Mouse (Mus musculus): ENCODE data around the gene Steap4. TPM values are rescaled to one million over a fixed set of nuclear protein-coding genes. Genes with fewer than 3 reads are reported as not detected.
"Not testable (repeated sequence)": the region's sequence is repeated elsewhere in the genome, so short reads cannot be mapped to it uniquely, and the experiment has no call there.

Steap4 gene
- total and polyA plus RNA-seq, 2 experiments from 2014 or later, result 0.43 to 0.46 TPM

DNA sequence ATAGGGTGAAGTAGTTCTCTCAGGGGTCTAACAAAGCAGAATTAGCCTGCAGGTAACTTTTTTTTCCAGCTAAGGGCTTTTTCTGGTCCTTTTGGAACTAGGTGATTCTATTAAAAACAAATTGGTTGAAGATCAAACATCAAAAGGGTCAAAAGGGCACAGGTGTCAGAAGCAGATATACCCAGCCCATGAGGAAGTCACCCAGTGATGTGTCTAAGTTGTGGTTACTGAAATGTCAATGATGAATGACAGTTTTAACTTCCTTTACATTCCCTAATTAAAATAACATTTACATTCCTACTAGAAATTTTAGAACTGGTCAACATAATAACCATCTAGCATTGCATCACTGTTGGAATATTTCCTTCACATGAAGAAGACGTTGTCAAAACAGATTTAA lies 27.7 kb downstream of the Steap4 start:
- no peaks in the 10 kb centered on the region for H3K9me3 ChIP-seq (ENCODE audit: low read length)
- no peak overlapping the region for H3K27ac ChIP-seq (ENCODE audit: low read depth, low read length)
- TF ChIP-seq CTCF (IDR thresholded peaks at IDR 0.05; ENCODE audit: low read depth), result no peak
- 89% methylated on average over 1 of the region's 1 CpGs for WGBS
- H3K36me3 ChIP-seq (ENCODE audit: insufficient read depth), result no peaks in the 10 kb centered on the region
- H3K4me1 ChIP-seq (ENCODE audit: insufficient read depth), result no peaks in the 10 kb centered on the region
- DNase-seq (no peak), ATAC-seq (no peak)
- H3K4me2 ChIP-seq (ENCODE audit: low read depth), result no peak overlapping the region
- no peak overlapping the region for H3K9ac ChIP-seq
- H3K4me3 ChIP-seq (ENCODE audit: low read depth, low read length), result no peak overlapping the region
- H3K27me3 ChIP-seq (ENCODE audit: insufficient read depth, low read length), result no peaks in the 10 kb centered on the region

GRCm38 (mm10) chr5:7988415-7988814 lies 28.2 kb downstream of the Steap4 start:
- Histone ChIP-seq H3K4me3 (ENCODE audit: low read depth, low read length) (no peak overlapping the region), H3K9me3 (ENCODE audit: low read length) (no peaks in the 10 kb centered on the region), H3K4me2 (ENCODE audit: low read depth) (no peak overlapping the region), H3K27ac (ENCODE audit: low read depth, low read length) (no peak overlapping the region), H3K9ac (no peak overlapping the region), H3K4me1 (ENCODE audit: insufficient read depth) (no peaks in the 10 kb centered on the region), H3K36me3 (ENCODE audit: insufficient read depth) (no peaks in the 10 kb centered on the region), H3K27me3 (ENCODE audit: insufficient read depth, low read length) (no peaks in the 10 kb centered on the region)
- no peak for DNase-seq
- no peak for TF ChIP-seq CTCF (IDR thresholded peaks at IDR 0.05; ENCODE audit: low read depth)
- no peak for ATAC-seq
- WGBS, result 87% methylated on average over 4 of the region's 4 CpGs

DNA sequence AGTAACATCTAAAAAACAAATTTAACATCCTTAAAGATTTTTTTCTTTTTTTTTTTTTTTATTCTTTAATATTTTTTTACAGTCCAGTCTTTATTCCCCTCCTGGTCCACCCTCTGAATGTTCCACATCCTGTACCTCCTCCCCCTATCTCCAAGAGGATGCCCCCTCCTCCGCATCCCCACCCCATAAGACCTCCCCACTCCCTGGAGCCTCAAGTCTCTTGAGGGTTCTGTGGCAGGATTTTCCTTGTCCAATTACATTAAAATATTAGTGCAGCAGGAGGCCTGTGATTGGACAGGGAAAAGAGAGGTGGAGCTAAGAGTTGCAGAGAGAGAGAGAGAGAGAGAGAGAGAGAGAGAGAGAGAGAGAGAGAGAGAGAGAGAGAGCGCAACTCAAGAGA lies 31.4 kb downstream of the Steap4 start:
- not testable (repeated sequence) for H3K4me1 ChIP-seq (ENCODE audit: insufficient read depth); H3K4me3 ChIP-seq (ENCODE audit: low read depth, low read length); ATAC-seq; H3K27me3 ChIP-seq (ENCODE audit: insufficient read depth, low read length); H3K9ac ChIP-seq; H3K9me3 ChIP-seq (ENCODE audit: low read length); H3K4me2 ChIP-seq (ENCODE audit: low read depth); H3K27ac ChIP-seq (ENCODE audit: low read depth, low read length); DNase-seq; H3K36me3 ChIP-seq (ENCODE audit: insufficient read depth)
- WGBS, result 78% methylated on average over 2 of the region's 2 CpGs

- no peak for TF ChIP-seq CTCF (IDR thresholded peaks at IDR 0.05; ENCODE audit: low read depth)
- Histone ChIP-seq H3K36me3 (ENCODE audit: insufficient read depth) (no peaks in the 10 kb centered on the region), H3K27me3 (ENCODE audit: insufficient read depth, low read length) (no peaks in the 10 kb centered on the region), H3K27ac (ENCODE audit: low read depth, low read length) (no peak overlapping the region), H3K4me1 (ENCODE audit: insufficient read depth) (no peaks in the 10 kb centered on the region), H3K4me2 (ENCODE audit: low read depth) (no peak overlapping the region), H3K9ac (no peak overlapping the region), H3K9me3 (ENCODE audit: low read length) (no peaks in the 10 kb centered on the region), H3K4me3 (ENCODE audit: low read depth, low read length) (no peak overlapping the region)
- no peak for ATAC-seq
- WGBS, result 60% methylated on average over 5 of the region's 5 CpGs
- DNase-seq, result no peak
Observed at GRCm38 (mm10) chr5:7993766-7994165, 33.5 kb downstream of the Steap4 start.

DNA sequence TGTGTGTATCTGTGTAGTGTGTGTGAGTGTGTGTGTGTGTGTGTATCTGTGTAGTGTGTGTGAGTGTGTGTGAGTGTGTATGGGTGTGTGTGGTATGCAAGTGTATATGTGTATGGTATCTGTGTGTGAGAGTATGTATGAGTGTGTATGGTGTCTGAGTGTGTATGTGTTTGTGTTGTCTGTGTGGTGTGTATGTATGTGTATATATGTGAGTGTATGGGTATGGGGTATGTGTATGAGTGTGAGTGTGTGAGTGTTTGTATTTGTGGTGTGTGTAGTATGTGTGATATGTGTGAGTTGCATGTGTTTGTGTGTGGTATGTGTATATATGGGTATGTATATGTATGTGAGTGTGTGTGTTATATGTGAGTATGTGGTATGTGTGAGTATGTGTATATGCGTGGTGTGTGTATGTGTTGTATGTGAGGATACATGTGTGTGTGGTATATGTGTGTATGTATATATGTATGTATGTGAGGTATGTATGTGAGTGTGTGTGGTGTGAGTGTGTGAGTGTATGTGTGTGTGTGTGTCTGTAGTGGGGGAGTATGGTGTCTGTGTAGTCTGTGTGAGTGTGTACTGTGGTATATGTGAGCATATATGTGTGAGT lies 35.1 kb downstream of the Steap4 start:
- H3K4me1 ChIP-seq (ENCODE audit: insufficient read depth), result no peaks in the 10 kb centered on the region
- no peaks in the 10 kb centered on the region for H3K36me3 ChIP-seq (ENCODE audit: insufficient read depth)
- WGBS, result 96% methylated on average over 1 of the region's 1 CpGs
- no peaks in the 10 kb centered on the region for H3K9me3 ChIP-seq (ENCODE audit: low read length)
- H3K27me3 ChIP-seq (ENCODE audit: insufficient read depth, low read length), result no peaks in the 10 kb centered on the region
- ATAC-seq (no peak), DNase-seq (no peak)
- no peak overlapping the region for H3K4me3 ChIP-seq (ENCODE audit: low read depth, low read length)
- no peak overlapping the region for H3K27ac ChIP-seq (ENCODE audit: low read depth, low read length)
- no peak overlapping the region for H3K9ac ChIP-seq
- no peak for TF ChIP-seq CTCF (IDR thresholded peaks at IDR 0.05; ENCODE audit: low read depth)
- H3K4me2 ChIP-seq (ENCODE audit: low read depth), result no peak overlapping the region

GRCm38 (mm10) chr5:7996401-7997044 lies 36.3 kb downstream of the Steap4 start:
- Histone ChIP-seq H3K27ac (ENCODE audit: low read depth, low read length) (no peak overlapping the region), H3K4me2 (ENCODE audit: low read depth) (no peak overlapping the region), H3K4me1 (ENCODE audit: insufficient read depth) (no peaks in the 10 kb centered on the region), H3K9me3 (ENCODE audit: low read length) (no peaks in the 10 kb centered on the region), H3K27me3 (ENCODE audit: insufficient read depth, low read length) (no peaks in the 10 kb centered on the region), H3K4me3 (ENCODE audit: low read depth, low read length) (no peak overlapping the region), H3K9ac (no peak overlapping the region), H3K36me3 (ENCODE audit: insufficient read depth) (no peaks in the 10 kb centered on the region)
- peak; percentile 74 for TF ChIP-seq CTCF (IDR thresholded peaks at IDR 0.05; ENCODE audit: low read depth)
- peak; percentile 77 for ATAC-seq
- DNase-seq, result peak; percentile 69
- WGBS, result 54% methylated on average over 8 of the region's 8 CpGs

- H3K36me3 ChIP-seq (ENCODE audit: insufficient read depth), result no peaks in the 10 kb centered on the region
- H3K4me3 ChIP-seq (ENCODE audit: low read depth, low read length), result no peak overlapping the region
- TF ChIP-seq CTCF (IDR thresholded peaks at IDR 0.05; ENCODE audit: low read depth), result no peak
- ATAC-seq (no peak), DNase-seq (no peak)
- no peaks in the 10 kb centered on the region for H3K27me3 ChIP-seq (ENCODE audit: insufficient read depth, low read length)
- no peak overlapping the region for H3K4me2 ChIP-seq (ENCODE audit: low read depth)
- no peaks in the 10 kb centered on the region for H3K9me3 ChIP-seq (ENCODE audit: low read length)
- H3K4me1 ChIP-seq (ENCODE audit: insufficient read depth), result no peaks in the 10 kb centered on the region
- H3K9ac ChIP-seq, result no peak overlapping the region
- 92% methylated on average over 2 of the region's 2 CpGs for WGBS
- no peak overlapping the region for H3K27ac ChIP-seq (ENCODE audit: low read depth, low read length)
Observed at GRCm38 (mm10) chr5:7997086-7997485, 36.8 kb downstream of the Steap4 start.
